In genomic region chr14:103093670-103094069, GRCm38 (mm10) we compare ENCODE assay signal across 27 mouse cellular contexts. TPM values are rescaled to one million over a fixed set of nuclear protein-coding genes. Genes with fewer than 3 reads are reported as not detected.
DNase-seq lines count a peak whose midpoint lies in the region; ATAC-seq and TF ChIP-seq lines count a peak whose summit lies in the region.
"Had no signal": no experiment of that assay in that cellular context is flagged by ENCODE, and none has a peak within 500 bp of the region (broad histone marks: within the 10 kb centered on the region; RNA-seq: fewer than 3 reads in every experiment).

No protein-coding gene starts in this region.

- peaks cover 8% of the 10 kb centered on the region for H3K4me1 ChIP-seq in liver, adult 2 months (ENCODE audit: control insufficient read depth, insufficient read depth, low read length)
- peaks cover 18% of the 10 kb centered on the region for H3K4me1 ChIP-seq in liver, postnatal 0 days (ENCODE audit: insufficient read depth)
- peaks cover 6% of the 10 kb centered on the region for H3K4me1 ChIP-seq in small intestine, adult 2 months (ENCODE audit: control insufficient read depth, insufficient read depth, insufficient read length, low read length)
- H3K4me1 ChIP-seq in kidney, embryonic 14.5 days (ENCODE audit: control insufficient read depth, insufficient read depth, low read length), result no peaks in the 10 kb centered on the region

- peaks cover 31% of the 10 kb centered on the region for H3K36me3 ChIP-seq in liver, adult 2 months (ENCODE audit: control insufficient read depth, insufficient read depth, low read length)
- peaks cover 46% of the 10 kb centered on the region for H3K36me3 ChIP-seq in liver, postnatal 0 days (replicated peaks; ENCODE audit: insufficient read depth, low read length)
- peaks cover 28% of the 10 kb centered on the region for H3K36me3 ChIP-seq in small intestine, adult 2 months (ENCODE audit: control insufficient read depth, insufficient read depth, low read length)
- peaks cover 35% of the 10 kb centered on the region for H3K36me3 ChIP-seq in kidney, embryonic 14.5 days (ENCODE audit: control insufficient read depth, insufficient read depth, low read length)

- no peak overlapping the region for H3K4me2 ChIP-seq in liver, postnatal 0 days (ENCODE audit: low read depth, low read length)
- H3K4me2 ChIP-seq in kidney, embryonic 14.5 days (replicated peaks; ENCODE audit: low read depth, low read length), result no peak overlapping the region
- H3K4me2 ChIP-seq: embryonic facial prominence, embryonic 12.5 days; heart, embryonic 12.5 days; hindbrain, embryonic 13.5 days; kidney, embryonic 15.5 days; lung, embryonic 15.5 days had no signal

- ATAC-seq in liver, postnatal 0 days, result no peak
- peak; percentile 40 for ATAC-seq in CD4-positive, CD25-positive, alpha-beta regulatory T cell, adult 4 months
- ATAC-seq in activated CD4-positive, CD25-positive, alpha-beta regulatory T cell, adult 4 months, result peak; percentile 25
- no peak for ATAC-seq in monocyte, adult 5-6 weeks (replicated peaks; ENCODE audit: insufficient number of reproducible peaks, low FRiP score, low TSS enrichment, poor library complexity, severe bottlenecking)
- ATAC-seq in kidney, embryonic 14.5 days (ENCODE audit: low FRiP score, low TSS enrichment), result no peak

- DNase-seq in liver, adult 2 months (ENCODE audit: extremely low read depth, low read depth, low spot score), result no peak
- DNase-seq in liver, postnatal 0 days, result no peak
- DNase-seq: adrenal gland, adult 8-10 months; cerebellum, adult 11-12 months; cerebellum, postnatal 14 days; heart, postnatal 36 days; kidney, postnatal 4 days; lung, postnatal 36 days; spleen, adult 18-20 months; thymus, postnatal 25 days had no signal

- no peak overlapping the region for H3K9ac ChIP-seq in liver, adult 2 months (ENCODE audit: low read depth, low read length)
- H3K9ac ChIP-seq in liver, postnatal 0 days (replicated peaks), result no peak overlapping the region
- no peak overlapping the region for H3K9ac ChIP-seq in kidney, embryonic 14.5 days (ENCODE audit: low read depth, low read length)
- H3K9ac ChIP-seq: embryonic facial prominence, embryonic 12.5 days; heart, embryonic 12.5 days; hindbrain, embryonic 13.5 days; kidney, embryonic 15.5 days; liver, embryonic 14.5 days; lung, embryonic 15.5 days had no signal

- H3K9me3 ChIP-seq in liver, postnatal 0 days (ENCODE audit: low read length), result no peaks in the 10 kb centered on the region
- H3K9me3 ChIP-seq in kidney, embryonic 14.5 days (ENCODE audit: control insufficient read depth, low read length), result no peaks in the 10 kb centered on the region
- H3K9me3 ChIP-seq: embryonic facial prominence, embryonic 12.5 days; heart, embryonic 12.5 days; hindbrain, embryonic 13.5 days; kidney, embryonic 15.5 days; lung, embryonic 15.5 days had no signal

- TF ChIP-seq EP300 in liver, postnatal 0 days (IDR thresholded peaks at IDR 0.05; ENCODE audit: low read depth), result no peak

- 54% methylated on average over 4 of the region's 4 CpGs for WGBS in liver, adult 2 months
- WGBS in liver, postnatal 0 days (ENCODE audit: insufficient replicate concordance), result 50% methylated on average over 4 of the region's 4 CpGs
- WGBS in small intestine, adult 2 months, result 19% methylated on average over 4 of the region's 4 CpGs
- WGBS in kidney, embryonic 14.5 days, result 58% methylated on average over 4 of the region's 4 CpGs

- H3K27me3 ChIP-seq in liver, adult 2 months (ENCODE audit: control insufficient read depth, insufficient read depth, low read length), result no peaks in the 10 kb centered on the region
- H3K27me3 ChIP-seq in liver, postnatal 0 days (ENCODE audit: insufficient read depth, low read length), result no peaks in the 10 kb centered on the region
- H3K27me3 ChIP-seq in small intestine, adult 2 months (ENCODE audit: control insufficient read depth, insufficient read depth, low read length), result no peaks in the 10 kb centered on the region
- no peaks in the 10 kb centered on the region for H3K27me3 ChIP-seq in kidney, embryonic 14.5 days (ENCODE audit: control insufficient read depth, insufficient read depth, low read length)
- H3K27me3 ChIP-seq: embryonic facial prominence, embryonic 12.5 days; heart, embryonic 12.5 days; hindbrain, embryonic 13.5 days; kidney, embryonic 15.5 days; lung, embryonic 15.5 days had no signal

- H3K4me3 ChIP-seq in liver, adult 2 months (ENCODE audit: insufficient read depth, low read depth, low read length), result no peak overlapping the region
- H3K4me3 ChIP-seq in liver, postnatal 0 days (ENCODE audit: low read depth, low read length), result no peak overlapping the region
- no peak overlapping the region for H3K4me3 ChIP-seq in small intestine, adult 2 months (ENCODE audit: low read depth, low read length)
- H3K4me3 ChIP-seq in kidney, embryonic 14.5 days (ENCODE audit: low read length), result no peak overlapping the region
- H3K4me3 ChIP-seq: embryonic facial prominence, embryonic 12.5 days; heart, embryonic 12.5 days; hindbrain, embryonic 13.5 days; kidney, embryonic 15.5 days; lung, embryonic 15.5 days had no signal

- TF ChIP-seq POLR2A in liver, adult 2 months (IDR thresholded peaks at IDR 0.05; ENCODE audit: extremely low read depth, insufficient read depth, low read length), result no peak
- no peak for TF ChIP-seq POLR2A in small intestine, adult 2 months (IDR thresholded peaks at IDR 0.05; ENCODE audit: low read depth, low read length)

- peaks cover 47% of the 10 kb centered on the region for H3K79me2 ChIP-seq in liver, adult 2 months (ENCODE audit: control insufficient read depth, insufficient read depth, low read length)

- no peak for TF ChIP-seq CTCF in liver, adult 2 months (IDR thresholded peaks at IDR 0.05; ENCODE audit: low read depth, low read length)
- TF ChIP-seq CTCF in liver, postnatal 0 days (IDR thresholded peaks at IDR 0.05; ENCODE audit: low read depth), result no peak
- no peak for TF ChIP-seq CTCF in small intestine, adult 2 months (IDR thresholded peaks at IDR 0.05; ENCODE audit: extremely low read depth, insufficient read length, insufficient replicate concordance, low read depth, low read length)

- H3K27ac ChIP-seq in liver, adult 2 months (replicated peaks; ENCODE audit: insufficient read depth, low read depth, low read length), result 0 out of 2 replicates have a peak overlapping the region, but pooled peaks have one; percentile 2
- no peak overlapping the region for H3K27ac ChIP-seq in liver, postnatal 0 days (ENCODE audit: low read depth)
- H3K27ac ChIP-seq in small intestine, adult 2 months (ENCODE audit: insufficient read depth, low read depth, low read length), result peak overlapping the region; percentile 43
- no peak overlapping the region for H3K27ac ChIP-seq in kidney, embryonic 14.5 days (ENCODE audit: low read depth, low read length)
- H3K27ac ChIP-seq: embryonic facial prominence, embryonic 12.5 days; hindbrain, embryonic 13.5 days; kidney, embryonic 15.5 days; liver, embryonic 14.5 days; lung, embryonic 15.5 days had no signal

RNA-seq across cellular contexts. Expression of gene Fbxl3, which starts 5.7 kb away (rescaled TPM):
- total RNA-seq in liver, adult 2 months (2014; rRNA removed), result 51.0 and 51.1 TPM in 2 replicates
- 25.6 and 27.9 TPM in 2 replicates for polyA plus RNA-seq in liver, adult 2 months (2012; rRNA removed)
- 10.2 and 10.7 TPM in 2 replicates for polyA plus RNA-seq in liver, postnatal 0 days (2015; fragmentation: Nextera tagmentation; extraction: Ambion mirVana)
- 10 to 100 TPM; 29.5 to 34.3 TPM for polyA plus RNA-seq in CD4-positive, CD25-positive, alpha-beta regulatory T cell, adult 4 months (2017; shearing (Covaris generic))
- 10 to 100 TPM; 26.5 to 31.1 TPM for polyA plus RNA-seq in activated CD4-positive, CD25-positive, alpha-beta regulatory T cell, adult 4 months (2017; shearing (Covaris generic))
- 28.2 and 79.8 TPM in 2 replicates for polyA plus RNA-seq in small intestine, adult 2 months (2012; rRNA removed)
- 179 to 209 TPM (median 190 TPM) in 3 replicates for total RNA-seq in monocyte, adult 5-6 weeks (2017)
- 24.0 and 35.6 TPM in 2 replicates for polyA plus RNA-seq in kidney, embryonic 14.5 days (2014; fragmentation: Nextera tagmentation; extraction: Ambion mirVana)

RNA-seq across cellular contexts. Expression of gene Cln5, which starts 23.7 kb away (rescaled TPM):
- 30.3 and 41.9 TPM in 2 replicates for total RNA-seq in liver, adult 2 months (2014; rRNA removed)
- polyA plus RNA-seq in liver, adult 2 months (2012; rRNA removed), result 17.2 and 20.2 TPM in 2 replicates
- polyA plus RNA-seq in liver, postnatal 0 days (2015; fragmentation: Nextera tagmentation; extraction: Ambion mirVana), result 14.2 and 15.2 TPM in 2 replicates
- polyA plus RNA-seq in CD4-positive, CD25-positive, alpha-beta regulatory T cell, adult 4 months (2017; shearing (Covaris generic)), result 10 to 100 TPM; 16.4 to 19.2 TPM
- polyA plus RNA-seq in activated CD4-positive, CD25-positive, alpha-beta regulatory T cell, adult 4 months (2017; shearing (Covaris generic)), result 10 to 100 TPM; 15.5 to 19.6 TPM
- 7.2 and 15.9 TPM in 2 replicates for polyA plus RNA-seq in small intestine, adult 2 months (2012; rRNA removed)
- total RNA-seq in monocyte, adult 5-6 weeks (2017), result 56.4 to 63.7 TPM (median 61.5 TPM) in 3 replicates
- 26.5 and 38.3 TPM in 2 replicates for polyA plus RNA-seq in kidney, embryonic 14.5 days (2014; fragmentation: Nextera tagmentation; extraction: Ambion mirVana)

RNA-seq across cellular contexts. Expression of gene Acod1, which starts 46.9 kb away (rescaled TPM):
- 0.07 and 0.09 TPM in 2 replicates for total RNA-seq in liver, adult 2 months (2014; rRNA removed)
- 0.07 TPM in 1 of 2 replicates, not detected in the other for polyA plus RNA-seq in liver, adult 2 months (2012; rRNA removed)
- 0.09 TPM in 1 of 2 replicates, not detected in the other for polyA plus RNA-seq in liver, postnatal 0 days (2015; fragmentation: Nextera tagmentation; extraction: Ambion mirVana)
- polyA plus RNA-seq in CD4-positive, CD25-positive, alpha-beta regulatory T cell, adult 4 months (2017; shearing (Covaris generic)), result under 1 TPM; 0.16 to 0.23 TPM
- polyA plus RNA-seq in activated CD4-positive, CD25-positive, alpha-beta regulatory T cell, adult 4 months (2017; shearing (Covaris generic)), result not detected
- polyA plus RNA-seq in small intestine, adult 2 months (2012; rRNA removed), result 0.22 and 0.74 TPM in 2 replicates
- 3.1 to 10.1 TPM (median 3.6 TPM) in 3 replicates for total RNA-seq in monocyte, adult 5-6 weeks (2017)
- polyA plus RNA-seq in kidney, embryonic 14.5 days (2014; fragmentation: Nextera tagmentation; extraction: Ambion mirVana), result not detected in 2 replicates
- total RNA-seq: ES-E14; gastrocnemius, adult 18-20 months; heart, postnatal 36 days; left cerebral cortex, postnatal 25 days; midbrain, postnatal 0 days had no signal
- polyA plus RNA-seq: C2C12; embryonic facial prominence, embryonic 12.5 days; forebrain, embryonic 11.5 days; heart, embryonic 12.5 days; hindbrain, embryonic 13.5 days; kidney, embryonic 15.5 days; lung, embryonic 15.5 days; midbrain, postnatal 0 days had no signal

Comparison
In these comparisons a context has a peak if more than half of its experiments do, and no peak if none do; other contexts are left out.
1. H3K27ac ChIP-seq: peak in liver, adult 2 months (single experiment) and small intestine, adult 2 months (single experiment); none in liver, postnatal 0 days (single experiment) and kidney, embryonic 14.5 days (single experiment).
2. ATAC-seq: peak in CD4-positive, CD25-positive, alpha-beta regulatory T cell, adult 4 months (single experiment) and activated CD4-positive, CD25-positive, alpha-beta regulatory T cell, adult 4 months (single experiment); none in liver, postnatal 0 days (single experiment), monocyte, adult 5-6 weeks (single experiment) and kidney, embryonic 14.5 days (single experiment).